Mouse (Mus musculus): ENCODE measurements around the gene Brd3.

The Brd3 gene

DNA sequence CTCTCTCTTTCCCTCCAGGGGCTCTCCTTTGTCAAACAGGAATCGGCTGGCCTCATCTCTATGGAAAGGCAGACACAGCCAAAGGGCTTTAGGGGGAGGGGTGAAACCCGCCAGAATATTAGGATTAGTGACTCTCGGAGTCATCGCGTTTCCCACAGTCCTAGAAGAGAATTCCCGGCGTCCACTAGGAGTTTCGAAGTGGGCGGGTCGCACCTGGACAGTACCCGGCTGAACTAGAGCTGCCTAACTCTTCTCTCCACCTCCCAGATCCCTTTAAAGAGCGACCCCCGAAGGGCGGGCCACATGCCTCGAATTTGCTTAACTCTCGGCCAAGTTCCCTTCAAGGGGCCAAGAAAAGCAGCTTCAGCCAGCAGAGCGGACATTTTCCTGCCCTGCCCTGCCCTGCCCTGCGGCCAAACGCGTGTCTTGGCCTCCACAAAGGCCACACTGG is 82.3 kb downstream of the Brd3 start:
- peak; percentile 25 for DNase-seq

DNA sequence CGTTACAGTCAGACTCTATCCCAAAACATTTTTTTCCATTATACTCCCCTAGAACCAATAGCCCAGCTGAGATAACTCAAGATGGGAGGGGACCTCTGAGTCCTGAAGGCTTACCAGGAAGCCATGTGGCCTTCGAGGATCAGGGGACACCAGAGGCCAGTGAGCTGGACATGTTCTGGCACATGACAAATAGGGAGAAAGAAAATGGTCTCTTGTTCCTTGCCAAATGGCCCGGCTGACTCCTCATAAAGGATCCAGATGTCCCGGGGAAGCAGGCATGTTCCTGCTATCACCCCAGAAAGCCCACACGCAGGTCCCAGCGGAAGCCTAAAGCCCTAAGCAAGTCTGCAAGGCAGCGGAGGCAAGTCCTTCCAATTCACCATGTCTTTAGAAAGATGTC is 83.9 kb downstream of the Brd3 start:
- no peak for DNase-seq

DNA sequence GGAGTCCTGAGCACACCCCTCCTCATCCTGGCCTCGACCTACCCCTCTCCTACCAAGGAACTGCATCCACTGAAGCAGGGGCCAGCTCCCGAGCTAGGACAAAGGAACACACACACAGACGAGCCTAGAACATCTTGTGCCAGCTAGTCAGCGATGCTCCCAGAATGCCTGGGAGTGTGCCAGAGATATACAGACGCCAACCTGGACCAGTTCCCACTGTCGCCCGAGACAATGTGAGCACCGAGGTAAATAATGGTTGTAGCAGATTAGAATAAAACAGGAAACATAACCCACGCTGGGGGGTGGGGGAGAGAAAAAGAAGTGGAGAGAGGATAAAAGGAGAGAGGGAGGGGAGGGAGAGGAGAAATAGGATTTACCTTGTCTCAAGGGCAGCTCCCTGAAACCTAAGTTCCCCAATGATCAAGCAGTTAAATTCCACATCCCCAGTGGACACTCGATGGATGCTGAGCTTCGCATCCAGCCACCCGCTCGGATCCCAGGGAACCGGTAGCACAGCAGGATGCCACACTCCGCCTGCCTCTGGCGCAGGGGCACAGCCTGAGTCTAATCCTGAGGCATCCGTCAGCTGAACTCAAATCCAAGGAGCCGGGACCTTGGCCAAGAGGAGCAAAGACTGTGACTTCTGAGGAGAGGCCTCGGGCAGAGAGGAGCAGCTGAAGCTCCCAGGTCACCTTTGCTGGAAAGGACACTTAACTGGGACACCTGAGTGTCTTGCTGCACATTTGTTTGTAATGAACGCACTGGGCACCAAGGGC is 86.0 kb downstream of the Brd3 start:
- no peak for DNase-seq

DNA sequence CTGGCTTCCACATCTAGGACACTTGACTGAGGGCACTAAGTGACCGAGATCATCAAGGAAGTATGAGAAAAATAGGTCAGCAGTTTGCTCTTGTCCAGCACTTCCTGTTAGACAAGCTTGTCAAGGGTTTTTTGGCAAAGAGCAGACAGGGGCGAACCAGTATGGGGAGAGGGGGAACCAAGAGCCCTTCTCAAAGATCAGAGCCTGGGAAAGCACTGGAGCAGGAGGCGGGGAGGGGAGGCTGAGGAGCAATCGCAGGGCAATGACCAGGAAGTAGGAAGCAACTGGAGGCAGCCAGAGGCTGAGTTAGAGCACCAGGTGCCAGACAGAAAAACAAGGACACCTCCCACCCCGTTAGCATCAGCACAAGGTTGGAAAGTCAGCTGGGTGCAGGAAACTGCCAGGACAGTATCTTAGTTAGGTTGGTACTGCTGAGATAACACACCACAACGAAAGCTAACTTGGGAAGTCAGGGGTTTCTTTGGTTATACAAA is 88.8 kb downstream of the Brd3 start:
- DNase-seq = peak; percentile 3

DNA sequence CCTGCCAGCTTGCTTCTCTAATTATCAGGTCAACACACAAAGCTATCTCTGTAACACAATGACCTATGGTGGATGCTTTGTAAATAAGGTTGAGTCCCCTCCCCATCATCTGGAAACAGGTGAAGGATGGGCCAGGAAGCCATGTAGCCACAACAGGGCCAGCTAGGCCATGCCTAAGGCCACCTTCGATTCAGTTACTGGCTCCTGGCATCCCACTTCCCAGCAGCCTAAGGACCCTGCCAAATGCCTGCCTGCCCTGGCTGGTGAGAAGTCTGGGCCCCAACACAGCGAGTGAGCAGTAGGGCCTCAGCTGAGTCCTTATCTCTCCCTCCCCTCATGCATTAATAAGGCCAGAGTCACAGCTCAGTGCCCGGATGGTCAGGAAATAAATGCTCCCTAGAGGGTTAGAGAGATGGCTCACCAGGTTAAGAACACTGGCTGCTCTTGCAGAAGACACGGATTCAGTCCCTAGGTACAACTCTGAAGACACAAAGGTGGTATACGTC is 89.8 kb downstream of the Brd3 start:
- DNase-seq = no peak

DNA sequence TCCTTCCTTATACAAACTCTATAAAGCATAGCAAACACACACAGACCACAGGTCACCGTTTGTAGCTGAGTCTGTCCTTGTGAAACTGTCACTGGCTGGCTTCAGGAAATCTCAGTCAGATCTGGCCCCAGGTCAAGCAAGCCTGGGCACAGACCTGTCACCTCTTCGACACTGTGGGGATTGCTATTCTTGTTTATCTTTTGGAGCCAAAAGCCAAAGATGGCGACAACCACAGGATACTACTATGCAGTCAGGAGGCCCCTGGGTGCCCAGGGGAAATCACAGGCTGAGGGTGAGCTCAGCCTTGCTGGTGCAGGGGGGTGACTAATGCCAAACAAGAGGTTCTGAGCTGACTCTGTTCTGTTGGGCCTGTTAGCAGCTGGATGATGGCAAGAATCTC is 91.0 kb downstream of the Brd3 start:
- DNase-seq = no peak

DNA sequence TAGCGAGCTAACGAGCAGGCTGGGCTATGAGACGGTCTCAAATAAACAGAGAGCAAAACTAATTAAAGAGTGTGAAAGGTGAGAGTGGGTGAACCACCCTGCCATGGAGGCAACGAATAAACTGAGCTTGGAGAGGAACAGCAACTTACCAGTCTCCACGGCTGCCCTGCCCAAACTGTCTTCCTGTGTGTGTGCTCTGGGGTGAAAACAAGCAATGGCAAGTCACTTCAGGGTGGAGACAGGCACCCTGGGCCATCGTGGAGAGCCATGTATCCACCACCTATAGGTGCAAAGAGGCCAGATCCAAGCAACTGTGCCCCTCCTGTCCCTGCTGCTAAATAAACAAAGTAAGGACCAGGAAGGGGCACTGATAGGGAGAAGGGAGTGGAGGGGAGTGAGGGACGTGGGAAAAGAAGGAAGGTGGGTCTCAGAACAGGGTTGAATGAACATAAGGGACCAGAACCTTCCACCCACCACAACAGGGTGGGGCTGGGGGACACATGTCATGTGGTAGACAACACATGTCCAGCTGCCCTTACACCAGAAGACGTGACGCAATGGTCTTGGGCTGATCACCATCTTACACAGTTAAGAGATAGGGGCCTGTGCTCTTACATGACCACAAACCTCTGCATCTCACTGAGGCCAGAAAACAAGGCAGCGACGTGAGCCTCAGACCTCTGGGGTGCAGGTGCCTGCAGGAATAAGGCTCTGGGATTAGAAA is 92.2 kb downstream of the Brd3 start:
- DNase-seq = peak; percentile 19

DNA sequence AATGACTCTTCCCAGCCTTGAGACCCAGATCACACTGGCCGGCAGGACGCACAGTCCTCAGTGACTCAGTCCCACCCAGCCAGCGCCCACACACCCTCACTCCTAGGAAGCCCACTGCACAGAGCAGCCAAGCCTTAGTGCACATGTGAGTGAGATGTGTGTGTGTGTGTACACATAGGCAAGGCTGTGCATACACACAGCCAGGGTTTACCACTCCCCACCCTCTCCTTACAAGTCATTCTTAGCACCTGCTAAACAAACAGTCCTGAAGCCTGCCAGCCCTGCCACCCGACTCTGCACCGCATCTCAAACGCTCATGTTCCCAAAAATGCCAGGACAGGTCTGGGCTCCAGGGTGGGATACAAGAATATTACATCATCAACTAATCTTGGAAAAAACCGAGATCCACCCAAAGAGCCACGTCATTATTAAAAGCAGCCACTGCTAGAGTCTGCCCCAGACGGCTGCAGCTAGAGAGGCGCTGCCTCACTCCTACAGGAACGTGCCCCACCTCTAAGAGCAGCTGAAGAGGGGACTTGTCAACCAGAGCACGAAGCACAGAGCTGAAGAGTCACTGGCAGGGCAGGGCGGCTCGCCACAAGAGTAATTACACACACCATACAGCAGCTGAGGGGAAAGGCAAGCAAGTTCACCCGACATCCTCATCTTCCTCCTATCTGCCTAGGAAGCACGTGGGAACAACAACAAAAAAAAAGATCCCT is 93.4 kb downstream of the Brd3 start:
- peak; percentile 23 for DNase-seq

DNA sequence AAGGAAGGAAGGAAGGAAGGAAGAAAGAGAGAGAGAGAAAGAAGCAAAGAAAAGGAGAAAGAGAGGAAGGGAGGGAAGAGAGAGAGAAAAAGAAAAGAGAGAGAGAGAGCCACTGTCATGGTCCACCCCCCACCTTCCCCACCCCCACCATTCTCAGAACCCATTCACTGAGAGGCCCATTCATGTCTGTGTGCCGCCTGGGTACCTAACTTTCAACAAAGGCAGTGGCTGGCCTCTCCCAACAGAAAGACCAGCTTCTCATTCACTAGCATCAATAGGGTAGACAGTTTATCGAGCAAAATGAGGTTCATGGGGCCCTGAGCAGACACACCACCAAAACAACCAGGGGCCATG is 93.9 kb downstream of the Brd3 start:
- DNase-seq = no peak

DNA sequence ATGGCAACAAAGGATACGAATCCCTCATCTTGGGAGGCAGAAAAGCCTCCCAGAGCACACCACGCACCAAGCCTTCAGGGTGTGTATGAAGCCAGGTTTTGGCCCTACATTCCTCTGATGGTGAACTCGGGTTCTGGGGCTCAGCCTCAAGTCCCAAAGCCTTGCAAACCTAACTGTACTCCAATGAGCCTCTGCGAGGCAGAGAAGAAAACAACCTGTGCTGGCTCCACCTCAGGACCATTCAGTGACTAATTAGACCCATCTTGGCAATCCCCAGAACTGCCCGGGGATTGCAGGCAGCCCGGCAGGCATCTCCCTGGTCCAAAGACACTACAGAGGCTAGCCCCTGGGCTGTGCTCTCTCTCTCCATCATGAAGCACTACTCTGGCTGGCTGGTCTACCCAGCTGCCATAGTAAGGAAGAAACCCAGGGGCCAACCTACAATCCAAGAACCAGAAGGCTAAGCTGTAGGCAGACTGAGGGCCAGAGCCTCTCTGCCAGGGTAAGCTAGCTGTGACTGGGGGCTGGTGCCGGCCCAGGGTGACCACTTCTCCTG is 95.1 kb downstream of the Brd3 start:
- DNase-seq = no peak

DNA sequence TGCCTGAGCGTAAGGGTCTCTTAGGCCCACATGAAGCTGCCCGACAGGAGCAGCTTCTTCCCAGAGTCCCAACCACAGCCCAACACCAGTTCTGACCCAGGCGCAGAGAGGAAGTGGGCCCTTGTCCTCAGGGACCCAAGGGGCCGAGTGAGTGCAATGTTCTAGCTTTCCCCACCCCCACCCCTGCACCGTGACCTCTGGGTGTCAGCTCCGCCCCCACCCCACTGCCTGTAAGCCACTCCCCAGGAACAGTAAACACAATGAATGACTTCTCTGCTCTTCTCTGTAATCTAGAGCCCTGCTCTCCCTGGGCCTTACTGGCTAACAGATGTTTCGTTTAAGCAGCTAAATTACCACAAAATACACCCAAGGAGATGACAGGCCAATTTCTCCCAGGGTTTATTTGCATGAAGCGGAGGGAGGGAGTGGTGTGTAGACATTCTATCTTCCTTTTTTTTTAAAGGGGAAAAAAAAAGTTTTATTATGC is 95.7 kb downstream of the Brd3 start:
- DNase-seq = peak; percentile 45

DNA sequence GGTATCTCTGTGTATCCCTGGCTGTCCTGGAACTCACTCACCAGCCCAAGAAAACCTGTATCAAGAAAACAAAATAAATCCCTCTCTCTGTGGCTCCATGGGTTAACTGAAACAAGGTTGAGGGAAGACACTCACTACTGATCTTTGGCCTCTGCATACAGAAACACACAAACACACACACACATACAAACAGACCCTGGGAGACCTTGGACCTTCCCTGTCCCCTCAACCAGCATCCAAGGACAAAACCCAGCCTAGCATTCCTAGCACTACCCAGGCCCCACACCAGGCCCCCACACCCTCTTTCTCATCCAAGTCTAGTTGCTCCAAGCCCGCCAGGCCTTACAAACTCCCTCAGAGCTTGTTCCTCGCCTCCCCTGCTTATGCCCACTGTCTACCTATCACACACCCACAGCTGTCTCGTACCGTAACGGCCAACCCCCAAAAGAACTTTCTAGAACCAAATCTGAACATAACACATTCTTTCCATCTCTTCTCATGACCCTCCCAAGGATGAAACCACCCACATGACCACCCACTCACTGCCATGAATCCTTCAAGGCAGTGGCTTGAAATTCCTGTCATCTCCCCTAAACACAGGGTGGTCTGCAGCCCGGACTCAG is 96.8 kb downstream of the Brd3 start:
- no peak for DNase-seq

DNA sequence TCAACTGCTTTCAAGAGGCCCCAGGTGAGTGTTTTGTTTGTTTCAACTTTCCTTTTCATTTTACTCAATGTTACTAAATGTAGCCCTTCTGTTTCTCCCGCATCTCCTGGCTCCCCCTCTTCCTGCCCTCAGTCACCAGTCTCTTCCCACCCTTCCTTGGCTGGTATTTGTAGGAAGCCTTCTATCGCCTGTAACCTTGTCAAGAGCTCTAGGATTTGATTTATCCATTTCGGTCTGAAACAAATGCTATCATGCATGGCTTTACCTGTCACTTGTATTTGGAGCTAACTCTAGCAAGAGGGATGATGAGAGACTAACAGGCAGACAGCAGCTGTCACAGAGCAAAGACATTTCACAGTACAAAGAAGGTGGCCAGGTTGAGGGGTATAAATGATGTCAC is 99.3 kb downstream of the Brd3 start:
- DNase-seq = no peak

DNA sequence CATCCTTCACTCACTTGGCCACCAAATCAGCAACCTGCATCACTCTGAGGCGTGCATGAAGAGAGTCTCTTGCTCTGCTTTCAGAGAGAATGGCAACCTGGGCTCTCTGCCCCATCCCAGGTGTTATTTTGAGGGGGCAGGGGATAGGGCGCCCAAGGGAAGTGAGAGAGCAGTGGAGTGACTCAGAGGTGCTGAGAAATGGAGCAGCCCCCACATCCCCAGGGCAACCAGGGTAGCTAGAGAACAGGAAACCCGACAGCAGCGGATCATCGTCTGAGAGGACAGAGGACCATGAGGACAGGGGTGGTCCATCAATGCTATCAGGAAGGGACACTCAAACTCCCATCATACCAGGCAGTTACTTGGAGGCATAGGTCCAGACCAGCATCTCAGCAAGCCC is 100.5 kb downstream of the Brd3 start:
- DNase-seq = peak; percentile 5

DNA sequence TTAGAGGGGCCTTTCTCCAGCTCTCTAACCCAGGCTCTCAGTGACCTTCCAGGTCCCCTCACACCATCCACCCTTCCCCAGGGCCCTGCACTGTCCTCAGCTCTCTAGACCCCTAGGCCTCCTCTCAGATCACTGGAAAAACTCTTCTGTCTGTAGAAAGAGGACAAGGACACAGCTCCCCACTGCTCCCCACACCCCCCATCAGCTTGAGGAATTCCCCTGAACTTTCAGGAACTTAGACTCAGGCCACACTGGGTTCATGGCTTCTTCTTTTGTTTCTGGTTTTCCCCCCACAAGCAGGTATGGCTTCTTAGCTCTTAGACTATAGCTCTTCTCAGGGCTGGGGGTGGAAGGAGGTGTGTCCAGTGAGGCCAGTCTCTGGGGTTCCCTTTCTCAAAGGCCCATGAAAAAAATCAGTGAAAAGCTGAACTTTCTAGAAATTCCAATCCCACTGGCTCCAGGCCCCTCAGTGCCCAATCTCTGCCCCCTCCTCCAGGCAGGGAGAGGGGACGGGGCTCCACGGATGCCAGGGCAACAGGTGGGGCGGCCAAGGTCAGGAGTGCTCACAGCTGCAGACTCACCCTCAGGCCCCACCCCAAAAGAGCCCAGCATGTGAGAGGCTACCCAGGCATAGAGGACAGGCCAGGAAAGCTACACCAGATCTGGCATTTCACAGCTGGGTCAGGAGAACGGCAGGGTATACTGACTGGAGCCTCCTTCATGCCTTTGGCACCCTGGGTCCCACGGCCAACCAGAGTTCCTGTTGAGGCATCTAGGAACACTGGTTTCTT is 102.2 kb downstream of the Brd3 start:
- peak; percentile 7 for DNase-seq

DNA sequence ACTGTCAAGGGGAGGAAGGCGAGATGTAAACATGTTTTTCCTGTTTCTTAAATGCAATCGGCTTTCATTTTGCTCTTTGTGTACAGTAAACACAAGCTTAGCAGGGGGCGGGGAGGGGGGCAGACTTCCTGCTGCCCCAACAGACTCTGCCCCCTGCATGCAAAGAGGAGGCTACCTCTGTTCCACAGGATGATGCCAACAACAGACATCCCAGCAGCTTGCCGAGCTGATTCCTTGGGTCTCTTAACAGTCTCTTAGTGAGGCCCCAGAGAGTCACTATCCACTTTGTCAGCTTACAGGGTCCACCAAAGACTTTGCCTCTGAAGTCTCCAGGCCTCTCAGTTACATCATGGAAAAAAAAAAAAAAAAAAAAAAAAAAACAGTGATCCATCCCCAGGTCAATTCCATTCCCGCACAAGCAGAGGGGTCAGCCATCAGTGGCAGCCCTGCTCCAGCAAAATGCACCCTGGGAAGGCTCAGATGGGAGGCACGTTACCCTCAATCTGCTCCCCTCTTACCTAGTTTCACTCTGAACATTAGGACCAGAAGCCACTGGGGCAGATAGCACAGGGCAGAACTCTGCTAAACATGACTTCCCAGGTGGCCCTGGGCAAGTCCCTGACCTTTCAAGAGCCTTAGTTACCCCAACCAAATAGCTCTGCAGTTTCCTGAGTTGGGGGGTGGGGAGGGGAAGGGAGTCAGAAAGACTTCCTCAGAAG is 102.9 kb downstream of the Brd3 start:
- peak; percentile 26 for DNase-seq

DNA sequence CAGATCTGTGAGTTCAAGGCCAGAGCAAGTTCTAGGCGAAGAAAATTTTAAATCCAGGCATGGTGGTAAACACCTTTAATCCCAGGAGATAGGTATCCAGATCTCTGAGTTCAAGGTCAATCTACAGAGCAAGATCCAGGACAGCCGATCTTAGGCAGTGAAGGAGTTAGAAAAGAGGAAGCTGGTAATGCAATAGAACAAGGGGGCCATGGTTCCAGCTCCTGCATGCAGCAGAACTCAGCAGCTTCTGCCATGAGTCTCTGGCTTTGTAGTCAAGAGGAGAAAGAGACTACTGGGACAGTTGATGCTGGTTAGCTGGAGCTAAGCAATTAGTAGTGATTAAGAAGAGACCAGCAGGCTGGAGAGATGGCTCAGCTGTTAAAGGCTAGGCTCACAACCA is 105.9 kb downstream of the Brd3 start:
- DNase-seq = no peak

DNA sequence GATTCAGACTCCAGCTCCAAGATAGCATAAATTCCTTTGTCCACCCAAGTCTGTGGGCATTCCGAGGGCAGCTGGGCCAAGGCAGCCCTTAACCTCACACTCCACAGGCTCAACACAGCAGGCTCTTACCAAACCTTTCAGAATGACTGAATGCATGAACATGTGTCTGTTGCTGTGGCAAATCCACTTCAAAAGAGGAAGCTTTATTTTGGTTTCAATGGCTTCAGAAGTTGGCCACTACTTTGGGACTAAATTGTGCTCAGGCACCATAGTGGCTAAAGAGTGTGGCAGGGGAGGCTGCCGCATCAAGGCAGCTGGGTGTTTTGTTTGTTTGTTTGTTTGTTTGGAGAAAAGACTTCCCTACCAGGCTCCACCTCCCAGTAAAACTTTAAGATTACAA is 107.4 kb downstream of the Brd3 start:
- no peak for DNase-seq

DNA sequence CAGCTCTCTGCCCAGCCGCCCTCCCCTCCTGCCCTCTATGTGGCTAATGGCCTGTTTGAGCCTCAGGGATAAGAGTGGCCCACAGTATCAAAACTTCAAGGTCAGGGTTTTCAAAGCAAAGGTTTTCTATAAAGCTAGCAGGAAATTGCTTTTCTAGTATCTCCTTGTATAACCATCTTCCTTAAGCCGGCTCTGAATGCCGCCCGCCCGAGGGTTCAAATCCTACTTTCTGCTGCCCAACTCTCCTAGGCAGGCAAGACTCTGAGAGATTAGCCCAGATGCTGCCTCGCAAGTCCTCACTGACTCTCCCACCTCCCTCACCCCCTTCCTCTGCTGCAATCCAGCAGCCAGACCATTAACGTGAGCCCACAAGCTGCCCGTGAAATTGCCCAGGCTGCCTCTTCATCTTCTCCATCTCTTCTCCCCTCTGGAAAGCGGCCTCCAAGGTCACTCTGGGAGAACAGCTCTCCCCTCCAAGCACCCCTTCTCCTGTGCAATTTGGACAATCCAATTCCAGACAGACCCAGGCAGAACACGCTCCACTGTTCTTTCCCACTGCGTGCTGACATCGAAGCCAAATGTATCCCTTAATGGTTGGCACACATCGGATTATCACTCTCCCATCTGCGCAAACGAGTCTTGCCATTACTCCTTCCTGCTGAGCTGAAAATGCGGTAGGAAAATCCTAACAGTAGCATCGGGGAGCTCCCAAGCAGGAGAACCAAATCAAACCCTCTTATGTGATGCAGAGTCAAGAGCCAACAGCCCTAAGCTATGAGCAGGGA is 110.6 kb downstream of the Brd3 start:
- DNase-seq = no peak

Measured in thymus, postnatal 25 days (tissue).